Mouse (Mus musculus) gastrocnemius, postnatal 10 days (tissue): Measurements from ENCODE around the gene Elovl5. TPM values are rescaled to one million over a fixed set of nuclear protein-coding genes. Genes with fewer than 3 reads are reported as not detected.

Source experiments
- DNase-seq: peaks from one replicate; pipeline ENCODE4 v3.0.0; 2021; ENCODE audit warnings: mixed read lengths
- long read RNA-seq, 2 experiments: library from polyadenylated mRNA; stranded (forward); transcript quantifications; one replicate each; pipeline ENCODE4 v2.0.0; 2021
- total RNA-seq, 2 experiments: library from RNA; stranded (reverse); gene quantifications; 2 replicates each; pipeline ENCODE4 v1.2.3; 2021

Elovl5 gene
- total RNA-seq: 10 to 100 TPM; 26.5 to 27.0 TPM
- long read RNA-seq, experiment 1, transcript Elovl5-201 (8 exons, 2,782 nt): major isoform, 17 of 25 reads
- long read RNA-seq, experiment 1, partial matches to known transcripts: 7 of 25 reads
- long read RNA-seq, experiment 1, other reads (novel, unspliced or antisense): 1 of 25 reads
- long read RNA-seq, experiment 2, transcript Elovl5-201 (8 exons, 2,782 nt): major isoform, 11 of 26 reads
- long read RNA-seq, experiment 2, partial matches to known transcripts: 15 of 26 reads
- long read RNA-seq, experiment 2, other reads (novel, unspliced or antisense): 0 of 26 reads

- DNase-seq: peak; percentile 95
Observed at GRCm38 (mm10) chr9:77917074-77917621, at the start of gene Elovl5. Elovl5 (plus strand) TSS chr9:77917364.

- DNase-seq: no peak
Observed at GRCm38 (mm10) chr9:77891501-77891900, 25.7 kb upstream of the Elovl5 start.

DNA sequence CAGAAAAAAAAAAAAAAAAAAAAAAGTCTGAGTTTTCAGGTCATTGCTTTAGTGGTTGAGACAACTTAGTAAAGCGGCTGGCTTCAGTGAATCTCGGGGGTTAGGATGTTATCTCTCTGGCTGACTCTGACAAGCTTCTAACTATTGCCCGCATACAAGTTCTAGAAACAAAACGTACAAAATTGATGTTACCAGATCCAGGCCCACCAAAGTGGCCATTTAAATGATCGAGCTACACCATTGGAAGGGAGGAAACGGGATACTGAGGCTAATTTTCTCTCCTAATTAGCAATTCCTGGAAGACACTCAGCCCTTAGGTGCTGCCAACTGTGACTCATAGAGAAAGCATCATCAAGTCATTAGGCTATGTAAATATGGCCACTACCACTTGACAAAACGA lies 18.6 kb upstream of the Elovl5 start:
- no peak for DNase-seq

- DNase-seq: no peak
Observed at GRCm38 (mm10) chr9:77904133-77904532, 13.0 kb upstream of the Elovl5 start.

- no peak for DNase-seq
Observed at GRCm38 (mm10) chr9:77909572-77910269, 7.4 kb upstream of the Elovl5 start.

GRCm38 (mm10) chr9:77910270-77911240 lies 6.6 kb upstream of the Elovl5 start:
- DNase-seq: peak; percentile 94

GRCm38 (mm10) chr9:77911508-77912229 lies 5.5 kb upstream of the Elovl5 start:
- no peak for DNase-seq

DNA sequence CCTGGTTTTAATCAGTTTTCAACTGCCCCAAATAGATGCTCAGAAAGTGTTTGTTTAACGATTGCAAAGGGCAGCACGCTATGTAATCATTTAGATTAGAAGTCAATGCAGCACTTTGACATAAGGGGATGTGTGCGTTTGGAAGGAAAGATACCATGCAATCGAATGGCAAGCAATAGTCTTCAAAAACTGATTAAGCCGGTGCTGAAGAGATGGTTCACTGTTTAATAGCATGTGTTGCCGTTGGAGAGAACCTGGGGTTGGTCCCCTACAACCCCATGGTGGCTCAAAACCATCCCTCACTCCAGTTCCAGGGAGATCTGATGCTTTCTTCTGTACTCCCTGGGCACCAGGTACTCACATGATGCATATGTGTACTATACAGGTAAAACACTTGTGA lies 4.9 kb upstream of the Elovl5 start:
- DNase-seq: no peak

DNA sequence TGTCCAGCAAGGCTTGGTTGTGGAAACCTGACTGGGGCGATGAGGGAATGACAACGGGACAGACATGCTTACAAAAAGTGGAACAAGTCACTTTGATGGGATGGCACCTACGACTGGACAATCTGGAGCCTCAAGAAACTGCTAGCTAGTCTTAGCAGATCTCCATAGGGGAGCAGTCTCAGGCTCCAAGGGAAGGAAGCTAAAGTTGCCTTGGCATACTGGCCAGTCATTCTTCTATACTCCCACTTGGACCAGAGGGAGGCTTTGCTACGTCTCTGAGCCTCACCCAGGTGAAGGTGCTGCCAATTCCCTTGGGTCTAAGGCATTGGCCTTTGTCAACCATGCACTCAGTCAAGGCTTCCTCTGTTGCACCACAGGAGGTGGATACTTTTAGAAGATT lies 2.5 kb upstream of the Elovl5 start:
- no peak for DNase-seq

- no peak for DNase-seq
Observed at GRCm38 (mm10) chr9:77915791-77916190, 1.4 kb upstream of the Elovl5 start.

GRCm38 (mm10) chr9:77917622-77918131 lies 513 bp downstream of the Elovl5 start:
- no peak for DNase-seq

DNA sequence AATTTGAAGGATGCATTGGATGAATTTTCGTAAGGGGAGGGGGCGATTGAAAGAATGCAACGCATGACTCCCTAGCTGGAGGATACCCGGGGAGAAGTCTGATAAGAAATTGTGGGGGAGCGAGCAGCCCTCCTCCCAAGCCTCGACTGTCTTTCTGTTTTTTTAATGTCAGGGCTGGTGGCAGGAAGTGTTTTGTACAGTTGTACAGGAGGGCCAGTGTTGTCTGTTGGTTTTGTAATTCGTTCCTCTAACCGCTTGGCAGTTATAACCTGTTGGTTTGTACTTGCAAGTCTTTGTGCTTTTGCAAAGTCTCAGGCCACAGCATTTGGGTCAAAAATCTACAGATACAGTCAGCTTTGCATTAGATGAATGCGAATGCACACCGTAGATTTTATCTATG lies 1.0 kb downstream of the Elovl5 start:
- DNase-seq: no peak

DNA sequence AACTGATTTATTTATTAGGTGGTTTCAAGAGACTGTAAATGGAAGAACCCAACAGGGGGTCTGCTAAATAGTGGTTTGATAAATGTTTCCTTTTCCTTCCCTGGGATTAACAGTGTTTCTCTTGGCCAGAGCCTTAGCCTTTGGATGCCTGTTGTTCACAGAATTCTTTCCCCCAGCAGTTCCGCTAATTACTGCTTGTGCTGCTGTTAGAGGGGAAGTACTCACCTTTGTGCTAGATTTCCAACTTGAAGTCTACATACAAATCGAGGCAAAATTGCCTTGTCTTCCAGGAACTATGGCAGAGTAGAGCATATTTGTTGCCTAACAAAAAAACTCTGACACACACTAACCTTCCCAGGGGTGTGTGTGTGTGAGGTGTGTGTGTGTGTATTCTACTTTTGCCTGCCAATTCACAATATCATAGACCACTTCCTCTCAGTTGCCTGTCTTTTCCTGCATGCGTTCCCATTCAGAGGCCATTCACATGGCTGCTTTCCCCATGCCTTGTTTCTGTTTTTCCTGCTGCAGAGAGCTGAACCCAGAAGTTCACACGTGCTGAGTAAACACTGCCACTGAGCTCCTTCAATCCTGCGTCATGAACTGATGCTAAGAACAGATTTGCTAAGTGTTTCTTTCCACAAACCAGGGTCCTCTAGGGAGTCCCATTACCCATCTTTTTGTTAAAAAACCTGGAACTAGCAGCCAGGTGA lies 2.0 kb downstream of the Elovl5 start:
- DNase-seq: no peak

DNA sequence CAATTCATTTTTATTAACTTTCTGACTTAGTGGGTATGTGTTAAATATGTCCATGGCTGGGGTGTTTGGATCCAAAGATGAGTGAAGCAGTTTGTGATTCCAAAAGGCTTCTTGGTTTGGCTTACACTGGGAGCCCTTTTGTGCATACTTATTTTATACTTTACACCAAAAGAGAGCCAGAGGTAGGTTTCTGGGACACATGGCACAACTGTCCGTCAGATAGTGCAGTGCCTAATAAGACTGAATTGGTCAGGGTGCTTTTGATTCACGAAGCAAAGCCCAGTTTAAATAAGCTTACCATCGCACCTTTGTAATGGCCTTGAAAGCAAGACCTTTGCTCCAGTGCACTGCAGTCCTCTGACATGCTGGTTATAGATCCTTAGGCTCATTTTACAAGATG lies 3.3 kb downstream of the Elovl5 start:
- no peak for DNase-seq

DNA sequence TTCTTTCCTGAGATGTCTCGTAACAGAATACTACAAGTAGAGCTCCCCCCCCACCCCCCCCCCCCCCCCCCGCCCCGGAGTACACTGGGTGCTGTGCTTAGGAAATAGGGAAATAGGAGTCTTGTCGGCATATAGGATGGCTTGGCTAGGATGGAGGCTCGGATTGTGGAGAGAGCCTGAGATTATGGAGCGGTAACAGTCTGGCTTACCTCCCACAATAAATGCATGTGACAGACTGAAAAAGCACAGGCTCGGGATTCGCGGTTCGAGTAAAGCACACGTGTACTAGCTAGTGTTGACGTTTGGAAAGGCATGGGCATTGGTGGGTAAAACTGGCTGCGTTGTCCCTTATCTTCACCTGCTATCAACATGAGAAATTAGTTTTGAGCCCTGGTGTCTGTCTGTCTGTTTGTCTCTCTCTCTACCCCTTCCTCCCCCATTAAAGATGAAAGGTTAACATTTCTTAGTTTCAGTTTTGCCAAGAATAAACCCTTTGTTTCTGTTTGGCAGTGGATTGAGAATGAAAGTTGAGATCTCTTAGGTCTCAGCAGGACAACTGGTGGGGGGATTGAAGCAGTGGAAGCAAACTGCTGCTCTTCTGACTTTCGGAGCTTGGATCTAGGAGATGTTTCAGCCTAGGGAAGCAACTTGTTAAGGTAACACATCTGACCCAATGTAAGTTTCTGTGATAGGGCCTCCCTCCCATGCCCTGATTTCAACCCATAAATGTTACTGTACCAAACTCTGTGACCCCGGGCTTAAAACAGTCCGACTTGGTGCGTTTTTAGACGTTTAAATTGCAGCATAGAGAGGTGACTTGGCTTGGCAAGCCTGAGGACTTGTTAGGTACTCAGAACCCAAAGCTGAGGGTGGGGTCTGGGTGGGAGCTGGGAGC lies 4.4 kb downstream of the Elovl5 start:
- DNase-seq: no peak

GRCm38 (mm10) chr9:77923774-77924173 lies 6.6 kb downstream of the Elovl5 start:
- DNase-seq: no peak

DNA sequence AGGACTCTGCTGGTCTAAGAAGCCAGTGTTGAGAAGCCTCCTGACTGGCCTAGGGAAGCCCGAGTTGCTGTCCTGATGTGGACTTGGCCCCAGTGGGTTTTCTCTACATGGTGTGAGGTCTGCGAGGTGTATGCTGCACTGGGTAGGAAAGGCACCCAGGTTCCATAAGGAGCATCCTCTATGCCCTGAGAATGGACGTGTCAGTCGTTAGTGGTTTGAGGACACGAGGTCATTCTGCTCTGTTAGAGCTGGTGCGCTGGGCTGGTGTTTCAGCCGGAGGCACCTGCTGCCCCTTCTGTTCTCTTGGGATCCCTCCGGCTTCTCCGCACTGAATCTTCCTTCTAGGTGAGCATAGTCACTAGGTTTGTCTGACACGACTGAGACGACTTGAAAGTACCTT lies 7.0 kb downstream of the Elovl5 start:
- DNase-seq: no peak

DNA sequence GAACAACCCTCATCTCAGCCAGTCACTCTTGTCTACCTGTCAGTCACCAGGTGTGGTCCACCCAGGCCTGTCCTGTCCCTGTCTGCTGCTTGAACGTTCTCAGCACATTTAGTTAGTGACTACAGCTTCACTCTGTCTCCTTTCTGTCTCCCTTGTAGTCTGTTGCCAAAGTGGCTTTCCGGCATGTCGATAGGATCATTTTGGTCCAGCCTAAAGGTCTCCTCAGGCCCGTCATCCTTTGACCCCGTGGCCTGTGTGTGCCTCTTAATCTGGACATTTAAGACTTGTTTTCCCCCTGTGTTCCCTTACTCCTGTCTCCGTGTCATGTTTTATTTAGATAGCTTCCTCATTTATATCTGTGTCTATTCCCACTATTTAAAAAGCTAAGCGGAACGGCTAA lies 9.0 kb downstream of the Elovl5 start:
- DNase-seq: no peak

DNA sequence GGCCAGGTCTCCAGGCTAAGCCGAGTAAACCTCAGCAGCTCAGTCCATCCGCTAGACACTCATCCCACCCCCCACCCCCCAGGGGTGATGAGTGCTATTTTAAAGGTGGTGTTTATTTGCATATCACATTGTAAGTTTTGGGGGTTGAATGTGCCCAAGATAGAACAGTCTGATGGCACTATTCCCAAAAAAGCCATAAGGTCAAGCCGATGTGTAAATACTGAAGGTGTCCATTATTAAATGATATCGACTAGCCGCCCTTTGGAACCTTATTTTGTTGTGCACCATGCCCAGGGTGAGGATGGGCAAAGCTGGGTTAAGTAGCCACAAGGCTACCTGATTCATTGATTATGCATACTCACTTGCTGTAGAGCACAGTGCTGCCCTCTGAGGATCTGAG lies 9.7 kb downstream of the Elovl5 start:
- DNase-seq: no peak

DNA sequence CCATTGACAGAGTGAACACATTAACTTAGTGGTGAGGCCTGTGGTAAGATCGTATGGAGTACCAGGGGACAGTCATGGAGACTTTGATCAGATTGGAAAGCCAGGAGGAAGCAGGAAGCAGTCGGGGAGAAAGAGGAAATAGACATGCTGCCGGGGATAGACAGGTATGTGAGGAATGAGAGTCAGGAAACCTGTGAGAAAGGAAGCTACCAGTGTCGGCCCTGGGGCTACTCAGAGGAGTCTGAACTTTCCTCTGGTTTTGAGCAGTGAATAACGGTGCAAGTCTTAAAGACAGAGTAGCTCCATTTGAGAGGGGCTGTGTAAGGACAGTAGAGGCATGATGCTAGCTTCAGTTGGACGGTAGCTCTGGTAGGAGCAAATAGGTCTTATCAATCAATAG lies 10.3 kb downstream of the Elovl5 start:
- DNase-seq: no peak
